Comparison of ENCODE assay signal across 8 mouse cellular contexts in genomic region chr15:102405489-102406195, GRCm38 (mm10). TPM values are rescaled to one million over a fixed set of nuclear protein-coding genes. Genes with fewer than 3 reads are reported as not detected.
DNase-seq lines count a peak whose midpoint lies in the region; ATAC-seq and TF ChIP-seq lines count a peak whose summit lies in the region.

Sp1 (plus strand) TSS chr15:102406143.

- H3K4me1 ChIP-seq in ES-E14 (ENCODE audit: control insufficient read depth in 2 of 2, insufficient read depth in 2 of 2, low read length in 2 of 2, poor library complexity in 1 of 2), result peaks cover 14 to 19% of the 10 kb centered on the region in 2 experiments; a peak in 3 of 4 replicates
- H3K4me1 ChIP-seq in forebrain, embryonic 15.5 days, result peaks cover 42% of the 10 kb centered on the region
- peaks cover 13% of the 10 kb centered on the region for H3K4me1 ChIP-seq in lung, adult 2 months (ENCODE audit: control insufficient read depth, insufficient read depth, low read length)

- H3K27ac ChIP-seq in ES-E14 (ENCODE audit: insufficient read depth, low read depth, low read length, poor library complexity, severe bottlenecking), result peak within 1 kb of the TSS; percentile 100
- H3K27ac ChIP-seq in forebrain, embryonic 15.5 days (replicated peaks), result peak within 1 kb of the TSS; percentile 100

- no peaks in the 10 kb centered on the region for H3K9me3 ChIP-seq in ES-E14 (ENCODE audit: control insufficient read depth, insufficient read depth, low read depth, low read length)
- H3K9me3 ChIP-seq in forebrain, embryonic 15.5 days, result no peaks in the 10 kb centered on the region

- TF ChIP-seq CTCF in lung, adult 2 months (IDR thresholded peaks at IDR 0.05; ENCODE audit: insufficient read depth, low read length), result no peak

- peak within 1 kb of the TSS; percentile 98 for H3K9ac ChIP-seq in ES-E14 (ENCODE audit: insufficient read depth, low read depth, low read length, poor library complexity, severe bottlenecking)
- H3K9ac ChIP-seq in forebrain, embryonic 15.5 days (replicated peaks), result peak within 1 kb of the TSS; percentile 82

- H3K36me3 ChIP-seq in ES-E14 (ENCODE audit: control insufficient read depth, insufficient read depth, low read length, poor library complexity, severe bottlenecking), result peaks cover 22% of the 10 kb centered on the region
- H3K36me3 ChIP-seq in forebrain, embryonic 15.5 days, result peaks cover 26% of the 10 kb centered on the region

- in situ Hi-C loops in ES-E14 (cut with MboI; ENCODE audit: low sequenced_read_pairs in 2 of 2, unreplicated experiment in 2 of 2), result no loop called here

- ATAC-seq in forebrain, embryonic 15.5 days (replicated peaks), result peak; percentile 99
- peak; percentile 77 for ATAC-seq in neutrophil, adult 5-6 weeks (ENCODE audit: extremely low read depth, insufficient number of reproducible peaks, low FRiP score, poor library complexity, severe bottlenecking)

- peak within 1 kb of the TSS; percentile 81 to 95 for H3K4me3 ChIP-seq in ES-E14 (ENCODE audit: insufficient read depth in 1 of 2, low read depth in 1 of 2, low read length in 2 of 2, poor library complexity in 1 of 2, severe bottlenecking in 1 of 2)
- H3K4me3 ChIP-seq in forebrain, embryonic 15.5 days, result peak within 1 kb of the TSS; percentile 89
- peak within 1 kb of the TSS; percentile 81 for H3K4me3 ChIP-seq in lung, adult 2 months (replicated peaks; ENCODE audit: extremely low read depth, low read depth, low read length)

- intact Hi-C loops in heart, postnatal 25 days (cut with DNase I), result loop anchor here (10.0 kb wide), 1 partner anchor 301 kb away; the partner anchor contains the start of gene Tns2

- under 1% methylated on average over 38 of the region's 38 CpGs for WGBS in forebrain, embryonic 15.5 days
- under 1% methylated on average over 38 of the region's 38 CpGs for whole genome bisulfite sequencing in lung, adult 2 months

- DNase-seq in ES-E14 (ENCODE audit: low read depth, low spot score), result peak; percentile 100
- DNase-seq in cerebellum, adult 11-12 months, result peak; percentile 100
- peak; percentile 99 for DNase-seq in heart, postnatal 25 days (ENCODE audit: low spot score)
- peak; percentile 100 for DNase-seq in layer of hippocampus, adult 18-20 months (ENCODE audit: low spot score in 2 of 2)
- DNase-seq in lung, adult 2 months, result peak; percentile 97
- DNase-seq in thymus, adult 18-20 months, result peak; percentile 99 to 100

- no peaks in the 10 kb centered on the region for H3K27me3 ChIP-seq in forebrain, embryonic 15.5 days

- H3K4me2 ChIP-seq in forebrain, embryonic 15.5 days (replicated peaks), result peak within 1 kb of the TSS; percentile 65

- TF ChIP-seq POLR2A in lung, adult 2 months (IDR thresholded peaks at IDR 0.05; ENCODE audit: borderline replicate concordance, extremely low read depth, low read depth, low read length), result peak; percentile 100

TF ChIP-seq in ES-E14, 5 proteins besides CTCF, POLR2A, EP300 and RAD21:
- TF ChIP-seq HCFC1 (IDR thresholded peaks at IDR 0.05; ENCODE audit: borderline replicate concordance, insufficient read depth, low read length) (no peak), CHD2 (IDR thresholded peaks at IDR 0.05; ENCODE audit: low read depth, low read length) (peak; percentile 97)

RNA-seq across cellular contexts. Expression of gene Sp1, which starts in this region (rescaled TPM):
- 93.4 and 130 TPM in 2 replicates for total RNA-seq in ES-E14 (2012; rRNA removed)
- 5.4 and 5.6 TPM in 2 replicates for polyA plus RNA-seq in forebrain, embryonic 15.5 days (2015; fragmentation: Nextera tagmentation; extraction: Ambion mirVana)
- total RNA-seq in heart, postnatal 25 days (2021), result 10 to 100 TPM; 42.7 to 44.4 TPM
- total RNA-seq in layer of hippocampus, adult 18-20 months (2021), result 10 to 100 TPM; 25.7 to 26.3 TPM
- 18.5 and 20.0 TPM in 2 replicates for polyA plus RNA-seq in lung, adult 2 months (2012; rRNA removed)
- total RNA-seq in neutrophil, adult 5-6 weeks (2017), result 105 and 109 TPM in 2 replicates

Comparison
In these comparisons a context has a peak if more than half of its experiments do, and no peak if none do; other contexts are left out.
1. Peak in every context shown above with its lines: DNase-seq, ATAC-seq, H3K4me3 ChIP-seq and H3K27ac ChIP-seq.